Mouse (Mus musculus) kidney, adult 2 months (tissue): ENCODE results near the gene Apon.

ENCODE experiments used
- CTCF ChIP-seq: fragments of 200-500 bp; conservative IDR thresholded peaks from 2 replicates; pipeline ENCODE4 v1.5.1; 2011; ENCODE audit warnings: low read depth, mild to moderate bottlenecking, control low read depth, low read length, moderate library complexity, mixed read lengths; ENCODE audit not compliant: insufficient read depth, insufficient read length
- POLR2A ChIP-seq: fragments of 200-500 bp; IDR thresholded peaks from one replicate; pipeline ENCODE4 v1.6.1; 2011; ENCODE audit warnings: low read depth, low read length, control low read depth

DNA sequence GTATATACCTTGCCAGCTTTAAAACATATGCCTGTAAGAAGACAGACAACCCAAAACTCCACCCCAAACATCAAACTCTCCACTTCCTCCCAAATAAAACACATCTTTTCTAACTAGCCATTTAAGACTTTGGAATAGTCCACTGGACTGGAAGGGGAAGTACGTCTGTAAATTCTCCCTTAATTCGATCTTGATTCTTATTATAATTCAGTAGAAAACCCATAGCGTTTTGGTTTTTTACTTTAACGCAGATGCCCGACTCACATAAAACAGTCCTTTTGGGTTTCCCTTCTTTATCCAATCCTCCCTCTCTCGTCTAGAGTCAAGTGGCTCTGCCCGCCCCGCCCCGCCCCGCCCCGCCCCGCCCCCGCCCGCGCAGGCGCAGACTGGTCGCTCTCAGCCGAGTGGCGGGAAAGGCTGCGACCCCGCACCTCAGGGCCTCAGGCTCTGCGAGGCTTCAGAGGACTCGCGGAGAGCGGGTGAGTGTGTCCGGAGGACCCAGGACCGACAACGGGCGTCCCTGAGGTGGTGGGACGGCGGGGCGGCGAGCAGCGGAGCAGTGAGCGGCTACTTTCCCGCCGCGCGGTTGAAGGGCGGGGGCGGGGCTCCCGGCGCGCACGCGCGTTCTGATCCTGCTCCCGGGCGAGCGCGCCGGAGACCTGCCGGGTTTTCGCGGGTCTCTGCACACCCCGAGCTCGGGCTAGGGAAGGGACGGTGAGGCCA, 22.0 kb upstream of the Apon start, which contains the start of gene Timeless:
- no peak for TF ChIP-seq CTCF
- TF ChIP-seq POLR2A, result peak; percentile 24
